In the genomic region with DNA sequence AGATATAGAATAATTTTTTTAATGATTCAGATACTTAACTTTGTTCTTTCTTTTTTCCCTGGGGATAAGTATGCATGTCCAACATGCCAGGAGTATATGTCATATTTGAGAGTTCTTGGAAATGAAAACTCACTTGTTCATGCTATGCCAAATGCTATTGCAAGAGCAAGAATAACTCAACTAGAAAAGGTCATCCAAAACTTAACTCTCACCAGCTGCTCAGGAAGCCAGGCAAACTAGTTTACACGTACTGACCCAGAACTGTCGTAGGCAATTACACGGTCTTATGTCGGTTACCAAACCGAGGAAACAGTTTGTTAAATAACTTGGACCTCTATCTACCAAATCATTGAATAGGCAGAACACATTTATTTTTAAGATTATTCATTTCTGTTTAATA, we compare ENCODE assay signal across 29 mouse cellular contexts. TPM values are rescaled to one million over a fixed set of nuclear protein-coding genes. Genes with fewer than 3 reads are reported as not detected.
DNase-seq lines count a peak whose midpoint lies in the region; ATAC-seq lines count a peak whose summit lies in the region.
"Had no signal": no experiment of that assay in that cellular context is flagged by ENCODE, and none has a peak within 500 bp of the region (broad histone marks: within the 10 kb centered on the region; RNA-seq: fewer than 3 reads in every experiment).

No protein-coding gene starts in this region.

- DNase-seq in embryonic facial prominence, embryonic 14.5 days (ENCODE audit: low spot score) = peak; percentile 75
- no peak for DNase-seq in embryonic facial prominence, embryonic 10.5 days (ENCODE audit: low spot score)
- DNase-seq in 3T3-L1 (ENCODE audit: low read depth, low spot score) (peak; percentile 46), adipocyte (ENCODE audit: low spot score) (peak; percentile 37)
- DNase-seq in retina, adult 2 months (ENCODE audit: low read depth, low spot score) = peak; percentile 16
- no peak for DNase-seq in B cell, adult 2 months
- no peak for DNase-seq in T-cell, adult 2 months (ENCODE audit: low spot score)
- no peak for DNase-seq in neural tube, embryonic 10.5 days (ENCODE audit: extremely low spot score, low spot score)
- DNase-seq: forebrain, postnatal 0 days; gastrocnemius, postnatal 10 days; heart, postnatal 10 days; kidney, adult 11 months; kidney, postnatal 14 days; lung, embryonic 14.5 days; lung, postnatal 4 days; right cerebral cortex, adult 18-20 months; thymus, adult 2 months; thymus, postnatal 36 days had no signal

- H3K9me3 ChIP-seq in embryonic facial prominence, embryonic 14.5 days (ENCODE audit: control insufficient read depth, low read length) = no peaks in the 10 kb centered on the region
- no peaks in the 10 kb centered on the region for H3K9me3 ChIP-seq in embryonic facial prominence, embryonic 10.5 days
- H3K9me3 ChIP-seq: heart, embryonic 12.5 days; limb, embryonic 12.5 days; liver, embryonic 15.5 days; megakaryocyte, embryonic 14.5 days; midbrain, embryonic 12.5 days had no signal

- H3K36me3 ChIP-seq in embryonic facial prominence, embryonic 14.5 days (ENCODE audit: control insufficient read depth, insufficient read depth, low read length) = peaks cover 37% of the 10 kb centered on the region
- peaks cover 41% of the 10 kb centered on the region for H3K36me3 ChIP-seq in embryonic facial prominence, embryonic 10.5 days (replicated peaks)

- no peak overlapping the region for H3K27ac ChIP-seq in embryonic facial prominence, embryonic 14.5 days (replicated peaks; ENCODE audit: low read depth, low read length)
- no peak overlapping the region for H3K27ac ChIP-seq in embryonic facial prominence, embryonic 10.5 days (replicated peaks)
- H3K27ac ChIP-seq: hindbrain, embryonic 14.5 days; left cerebral cortex, adult 2 months; limb, embryonic 12.5 days; liver, embryonic 15.5 days; midbrain, embryonic 12.5 days had no signal

- H3K9ac ChIP-seq in embryonic facial prominence, embryonic 14.5 days (ENCODE audit: low read depth, low read length) = no peak overlapping the region
- H3K9ac ChIP-seq: forebrain, postnatal 0 days; heart, embryonic 12.5 days; hindbrain, embryonic 14.5 days; limb, embryonic 12.5 days; liver, embryonic 15.5 days; lung, embryonic 14.5 days; midbrain, embryonic 12.5 days had no signal

- 82% methylated on average over 5 of the region's 5 CpGs for WGBS in embryonic facial prominence, embryonic 14.5 days
- 87% methylated on average over 5 of the region's 5 CpGs for WGBS in embryonic facial prominence, embryonic 10.5 days

- ATAC-seq in embryonic facial prominence, embryonic 14.5 days (ENCODE audit: low read depth) = no peak
- ATAC-seq: forebrain, postnatal 0 days; Patski had no signal

- no peak overlapping the region for H3K4me3 ChIP-seq in embryonic facial prominence, embryonic 14.5 days (ENCODE audit: low read depth, low read length)
- H3K4me3 ChIP-seq in embryonic facial prominence, embryonic 10.5 days = no peak overlapping the region
- H3K4me3 ChIP-seq: heart, embryonic 12.5 days; left cerebral cortex, adult 2 months; limb, embryonic 12.5 days; liver, embryonic 15.5 days; megakaryocyte, embryonic 14.5 days; midbrain, embryonic 12.5 days had no signal

- H3K27me3 ChIP-seq in embryonic facial prominence, embryonic 14.5 days (replicated peaks; ENCODE audit: control insufficient read depth, insufficient read depth, low read length) = no peaks in the 10 kb centered on the region
- no peaks in the 10 kb centered on the region for H3K27me3 ChIP-seq in embryonic facial prominence, embryonic 10.5 days (replicated peaks; ENCODE audit: low read depth, poor library complexity, severe bottlenecking)
- H3K27me3 ChIP-seq: CH12.LX; heart, embryonic 12.5 days; limb, embryonic 12.5 days; liver, embryonic 15.5 days; megakaryocyte, embryonic 14.5 days; midbrain, embryonic 12.5 days; Patski had no signal

- H3K4me1 ChIP-seq in embryonic facial prominence, embryonic 14.5 days (ENCODE audit: control insufficient read depth, insufficient read depth, low read length) = no peaks in the 10 kb centered on the region
- H3K4me1 ChIP-seq in embryonic facial prominence, embryonic 10.5 days = no peaks in the 10 kb centered on the region
- H3K4me1 ChIP-seq: heart, embryonic 12.5 days; limb, embryonic 12.5 days; liver, embryonic 15.5 days; midbrain, embryonic 12.5 days had no signal

- H3K4me2 ChIP-seq in embryonic facial prominence, embryonic 14.5 days (ENCODE audit: low read depth, low read length) = no peak overlapping the region
- H3K4me2 ChIP-seq: heart, embryonic 12.5 days; hindbrain, embryonic 14.5 days; limb, embryonic 12.5 days; liver, embryonic 15.5 days; lung, embryonic 14.5 days; midbrain, embryonic 12.5 days had no signal

RNA-seq across cellular contexts. Expression of gene Ccdc81, which starts 13.3 kb away (rescaled TPM):
- 0.48 and 1.2 TPM in 2 replicates for polyA plus RNA-seq in embryonic facial prominence, embryonic 14.5 days (2014; fragmentation: Nextera tagmentation; extraction: Ambion mirVana)
- polyA plus RNA-seq in embryonic facial prominence, embryonic 10.5 days (2016; fragmentation: Nextera tagmentation; extraction: Ambion mirVana) = 0.10 and 0.31 TPM in 2 replicates
- polyA plus RNA-seq: kidney, embryonic 14.5 days; liver, adult 2 months; liver, embryonic 15.5 days; lung, embryonic 14.5 days; Patski; thymus, adult 2 months had no signal

RNA-seq across cellular contexts. Expression of gene Hikeshi, which starts 24.3 kb away (rescaled TPM):
- polyA plus RNA-seq in embryonic facial prominence, embryonic 14.5 days (2014; fragmentation: Nextera tagmentation; extraction: Ambion mirVana) = 125 and 136 TPM in 2 replicates
- polyA plus RNA-seq in embryonic facial prominence, embryonic 10.5 days (2016; fragmentation: Nextera tagmentation; extraction: Ambion mirVana) = 149 and 159 TPM in 2 replicates

Comparison
In these comparisons a context has a peak if more than half of its experiments do, and no peak if none do; other contexts are left out.
1. DNase-seq: peak in embryonic facial prominence, embryonic 14.5 days (single experiment), 3T3-L1 (single experiment), adipocyte (single experiment) and retina, adult 2 months (single experiment); none in embryonic facial prominence, embryonic 10.5 days (single experiment), B cell, adult 2 months (0 of 2), T-cell, adult 2 months (single experiment) and neural tube, embryonic 10.5 days (single experiment).